Mouse (Mus musculus) kidney, postnatal 10 days (tissue): Measurements from ENCODE around the gene Ceacam18.
"Not testable (repeated sequence)": the region's sequence is repeated elsewhere in the genome, so short reads cannot be mapped to it uniquely, and the experiment has no call there.

Source experiments
- DNase-seq: peaks from one replicate; pipeline ENCODE4 v3.0.0; 2021; ENCODE audit warnings: mixed read lengths

Ceacam18 gene

GRCm38 (mm10) chr7:43634500-43634899, at the start of gene Ceacam18:
Gene Ceacam18, plus strand, starts transcription at chr7:43634707.
- no peak for DNase-seq

GRCm38 (mm10) chr7:43584790-43585189, 49.7 kb upstream of the Ceacam18 start:
- no peak for DNase-seq

GRCm38 (mm10) chr7:43601884-43602283, 32.6 kb upstream of the Ceacam18 start:
- no peak for DNase-seq

GRCm38 (mm10) chr7:43606896-43607742, 27.4 kb upstream of the Ceacam18 start, which contains the start of gene Zfp819:
Gene Zfp819, plus strand, starts transcription at chr7:43607169.
- DNase-seq, result peak; percentile 74

GRCm38 (mm10) chr7:43607743-43608287, 26.7 kb upstream of the Ceacam18 start:
- DNase-seq, result no peak

GRCm38 (mm10) chr7:43608316-43608824, 26.1 kb upstream of the Ceacam18 start:
- DNase-seq, result no peak

GRCm38 (mm10) chr7:43613816-43614551, 20.5 kb upstream of the Ceacam18 start:
- no peak for DNase-seq

GRCm38 (mm10) chr7:43622927-43623326, 11.6 kb upstream of the Ceacam18 start:
- no peak for DNase-seq

- no peak for DNase-seq
These were observed 10.7 kb upstream of the Ceacam18 start for GRCm38 (mm10) chr7:43623819-43624218.

GRCm38 (mm10) chr7:43625065-43625464, 9.4 kb upstream of the Ceacam18 start:
- no peak for DNase-seq

GRCm38 (mm10) chr7:43625794-43626422, 8.6 kb upstream of the Ceacam18 start:
- no peak for DNase-seq

- no peak for DNase-seq
These were observed 567 bp upstream of the Ceacam18 start for GRCm38 (mm10) chr7:43633940-43634339.

- DNase-seq, result no peak
These were observed 1.7 kb downstream of the Ceacam18 start for GRCm38 (mm10) chr7:43636194-43636593.

- DNase-seq, result no peak
These were observed 2.6 kb downstream of the Ceacam18 start for GRCm38 (mm10) chr7:43637118-43637517.

GRCm38 (mm10) chr7:43642587-43642986, 8.1 kb downstream of the Ceacam18 start:
- no peak for DNase-seq

- DNase-seq, result no peak
These were observed 8.6 kb downstream of the Ceacam18 start for GRCm38 (mm10) chr7:43643046-43643652.

- DNase-seq, result no peak
These were observed 18.2 kb downstream of the Ceacam18 start for GRCm38 (mm10) chr7:43652683-43653082.

GRCm38 (mm10) chr7:43654519-43654918, 20.0 kb downstream of the Ceacam18 start:
- DNase-seq, result no peak

GRCm38 (mm10) chr7:43656232-43656631, 21.7 kb downstream of the Ceacam18 start:
- no peak for DNase-seq

GRCm38 (mm10) chr7:43660002-43660401, 25.5 kb downstream of the Ceacam18 start, which contains the start of gene Siglece:
Gene Siglece, minus strand, starts transcription at chr7:43660161.
- no peak for DNase-seq

- DNase-seq, result no peak
These were observed 28.3 kb downstream of the Ceacam18 start for GRCm38 (mm10) chr7:43662804-43663203.

- not testable (repeated sequence) for DNase-seq
These were observed 32.7 kb downstream of the Ceacam18 start for GRCm38 (mm10) chr7:43667221-43667620.
